Mouse (Mus musculus): ENCODE measurements around the gene Ms4a5.
"Not testable (repeated sequence)": the region's sequence is repeated elsewhere in the genome, so short reads cannot be mapped to it uniquely, and the experiment has no call there.

The Ms4a5 gene

DNA sequence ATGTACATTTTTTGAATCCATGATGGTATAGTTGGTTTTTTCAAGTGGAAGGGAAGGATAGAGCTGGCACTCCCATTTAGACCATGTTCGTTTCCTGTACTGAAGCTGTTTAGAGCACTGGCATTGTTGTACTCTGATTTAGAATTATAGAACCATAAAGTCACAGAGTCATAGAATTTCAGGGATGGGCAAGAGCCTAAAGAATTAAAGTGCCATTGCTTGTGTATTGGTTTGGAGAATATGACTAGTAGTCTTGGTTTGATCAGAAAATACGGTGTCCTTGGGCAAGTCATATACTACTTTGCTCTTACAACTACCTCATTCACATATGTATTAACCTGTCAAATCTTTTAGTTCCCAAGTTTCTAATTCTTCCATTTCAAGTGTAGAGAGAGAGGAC, at the start of gene Ms4a5:
Ms4a5 (minus strand) TSS at position 101 of the 400 bp plus-strand sequence.
- DNase-seq (ENCODE audit: low read depth, low spot score), result no peak

DNA sequence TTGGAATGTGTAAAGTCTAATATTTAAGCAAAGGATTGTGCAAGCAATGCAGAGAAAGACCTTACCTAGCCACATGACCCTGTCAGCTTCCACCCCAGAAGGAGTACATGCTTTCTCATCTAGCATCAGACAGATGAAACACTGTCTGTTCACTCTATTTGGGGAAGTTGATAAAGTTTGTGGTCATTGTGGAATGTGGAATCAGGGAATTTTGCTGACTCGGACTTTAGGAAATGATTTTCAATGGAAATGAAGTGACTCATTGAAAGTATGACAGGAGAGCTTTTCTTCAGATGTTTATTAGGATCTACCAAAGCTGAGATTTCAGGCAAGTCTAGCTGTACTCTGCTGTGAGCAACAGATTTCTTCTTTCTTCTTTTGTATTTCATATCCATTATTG, 37.5 kb upstream of the Ms4a5 start:
- no peak for DNase-seq (ENCODE audit: low read depth, low spot score)

DNA sequence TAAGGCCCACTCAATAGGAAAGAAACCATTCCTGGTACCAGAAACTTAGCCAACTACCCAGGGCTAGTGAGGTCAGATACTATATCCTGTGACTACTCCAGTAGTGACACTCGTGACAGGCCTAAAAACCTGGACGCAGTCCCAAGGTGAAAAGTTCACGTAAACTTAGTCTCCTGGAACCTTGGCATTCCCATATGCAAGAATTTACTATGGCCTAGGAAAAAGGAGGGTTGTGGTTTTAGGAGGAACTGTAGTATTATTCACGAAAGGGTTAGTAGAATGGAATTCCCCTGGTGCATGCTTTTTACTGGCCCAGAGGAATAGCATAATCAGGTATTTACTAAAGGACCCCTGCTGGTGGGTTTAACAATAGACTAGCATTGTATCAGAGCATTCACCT, 33.1 kb upstream of the Ms4a5 start:
- DNase-seq (ENCODE audit: low read depth, low spot score), result no peak

DNA sequence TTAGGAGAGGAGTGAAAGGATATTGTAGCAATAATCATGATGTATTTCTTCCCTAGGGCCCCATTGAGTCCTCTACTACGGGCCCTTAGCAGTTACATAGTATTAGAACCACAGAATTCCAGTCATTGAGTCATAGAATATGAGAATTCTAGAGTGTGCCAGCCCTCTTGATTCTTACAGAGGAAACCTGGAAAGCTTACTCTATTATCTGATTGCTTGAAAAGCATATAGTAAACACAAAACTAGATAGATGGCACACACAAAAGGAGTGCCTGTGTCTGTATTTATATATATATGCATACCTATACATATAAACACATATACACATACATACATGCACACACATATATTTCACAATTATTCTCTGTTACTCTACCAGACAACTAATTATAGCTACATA, 30.7 kb upstream of the Ms4a5 start, which contains the start of gene Ms4a14:
Ms4a14 (minus strand) TSS at position 101 of the 400 bp plus-strand sequence.
- DNase-seq (ENCODE audit: low read depth, low spot score), result no peak

DNA sequence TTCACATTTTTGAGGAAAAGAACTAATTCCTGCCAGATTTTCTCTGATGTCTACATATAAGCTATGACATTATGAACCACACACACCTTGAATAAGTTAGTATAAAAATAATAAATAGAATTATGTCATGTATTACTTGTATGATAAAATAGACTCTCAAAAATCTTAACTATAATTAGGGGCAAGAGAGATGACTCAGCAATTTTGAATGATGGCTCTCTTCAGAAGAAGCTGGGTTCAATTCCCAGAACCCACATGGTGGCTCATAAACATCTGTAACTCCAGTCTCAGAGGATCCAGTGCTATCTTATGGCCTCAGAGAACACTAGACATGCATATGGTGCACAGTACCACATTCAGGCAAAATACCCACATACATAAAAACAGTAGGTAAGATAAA, 25.2 kb upstream of the Ms4a5 start:
- no peak for DNase-seq (ENCODE audit: low read depth, low spot score)

DNA sequence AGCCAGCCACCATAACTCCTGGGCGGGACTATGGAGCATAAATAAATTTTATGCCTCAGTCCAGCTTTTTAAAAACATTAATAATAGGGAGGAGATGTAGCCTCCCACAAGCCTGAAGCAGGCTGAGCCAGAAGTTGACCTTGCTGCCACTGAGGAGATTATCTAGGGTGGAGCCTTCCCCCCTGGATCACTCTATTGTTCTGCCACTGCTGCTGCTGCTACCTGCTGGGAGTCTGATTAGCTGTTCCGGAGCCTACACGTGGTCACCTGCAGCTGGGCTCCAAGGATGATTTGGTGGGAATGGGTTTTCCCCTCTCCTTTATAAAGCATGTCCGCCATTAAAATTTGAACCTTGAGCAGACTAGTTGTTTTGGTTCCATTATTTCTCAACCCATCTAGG, 15.9 kb upstream of the Ms4a5 start:
- not testable (repeated sequence) for DNase-seq (ENCODE audit: low read depth, low spot score)

DNA sequence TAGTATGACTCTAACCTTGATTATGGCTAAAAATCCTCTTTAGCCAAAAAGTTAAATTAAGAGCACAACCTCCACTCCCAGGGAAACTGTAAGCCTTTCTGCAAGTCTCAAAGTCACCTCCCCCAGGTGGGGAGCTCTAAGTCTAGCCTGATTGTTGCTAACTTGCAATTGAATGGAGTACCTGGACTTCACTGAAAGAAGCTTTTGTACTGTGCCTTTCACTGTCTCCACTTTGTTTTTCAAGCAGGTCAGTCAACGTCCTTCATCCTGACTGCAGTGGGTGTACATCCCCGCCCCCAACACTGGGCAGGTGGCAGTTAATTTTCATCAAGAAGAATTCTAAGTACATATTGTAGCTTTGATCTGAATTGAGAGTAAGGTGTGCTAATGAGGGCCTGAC, 15.3 kb upstream of the Ms4a5 start:
- no peak for DNase-seq (ENCODE audit: low read depth, low spot score)

DNA sequence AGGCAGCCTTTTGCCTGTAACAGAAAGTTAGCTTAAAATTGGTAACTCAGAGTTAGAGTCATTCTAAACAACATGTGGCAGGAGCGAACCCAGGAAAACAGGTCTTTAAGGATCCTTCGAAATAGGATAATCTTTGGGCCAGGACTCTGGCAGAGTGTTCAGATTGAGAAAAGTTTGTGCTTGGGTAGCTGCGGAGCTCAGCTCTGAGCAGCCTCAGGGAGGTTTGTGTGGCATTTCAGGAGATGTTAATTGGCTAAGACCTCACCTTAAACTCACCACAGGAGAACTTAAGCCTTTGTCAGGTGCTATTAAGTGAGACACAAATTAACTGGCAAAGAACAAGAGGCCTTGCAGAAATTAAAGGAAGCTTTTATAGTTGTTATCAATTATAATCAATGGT, 9.9 kb upstream of the Ms4a5 start:
- not testable (repeated sequence) for DNase-seq (ENCODE audit: low read depth, low spot score)

DNA sequence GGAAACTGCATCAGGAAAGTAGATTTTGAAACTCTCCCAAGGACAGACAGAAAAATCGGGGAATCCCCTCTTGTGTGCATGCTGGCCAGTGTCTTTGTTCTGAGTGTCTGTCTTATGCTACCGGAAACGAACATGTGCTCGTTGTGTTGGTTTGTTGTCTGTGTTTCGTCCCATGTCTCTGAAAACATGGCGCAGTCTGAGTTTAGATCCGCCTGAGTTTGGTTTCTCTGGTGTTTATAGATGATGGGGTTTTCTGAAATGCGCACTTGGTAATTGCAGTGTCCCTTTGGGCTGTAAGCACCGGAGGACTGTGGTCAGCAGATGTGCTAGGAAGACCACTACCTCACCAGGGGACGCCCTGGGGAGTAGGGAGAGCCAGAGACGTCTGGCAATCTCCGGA, 9.3 kb upstream of the Ms4a5 start:
- DNase-seq (ENCODE audit: low read depth, low spot score), result peak; percentile 1

DNA sequence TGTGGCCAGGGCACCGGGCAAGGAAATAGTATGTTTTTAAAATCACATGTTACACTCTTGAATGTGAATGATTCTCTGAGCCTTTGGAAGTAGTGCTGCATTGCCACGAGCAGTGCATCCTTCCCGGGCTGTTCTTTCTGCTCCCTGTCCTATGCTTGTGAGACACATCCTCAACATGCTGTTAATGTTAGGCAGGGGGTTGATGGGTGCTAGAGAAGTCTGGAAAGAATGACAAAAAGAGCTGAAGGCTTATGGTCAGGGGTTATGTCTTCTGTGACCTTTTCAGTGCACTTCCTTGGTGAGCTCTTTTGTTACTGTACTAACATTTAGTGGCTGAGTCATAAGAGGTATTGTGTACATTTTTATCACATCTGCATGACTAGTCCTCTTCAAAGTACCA, 3.5 kb downstream of the Ms4a5 start:
- DNase-seq (ENCODE audit: low read depth, low spot score), result no peak

DNA sequence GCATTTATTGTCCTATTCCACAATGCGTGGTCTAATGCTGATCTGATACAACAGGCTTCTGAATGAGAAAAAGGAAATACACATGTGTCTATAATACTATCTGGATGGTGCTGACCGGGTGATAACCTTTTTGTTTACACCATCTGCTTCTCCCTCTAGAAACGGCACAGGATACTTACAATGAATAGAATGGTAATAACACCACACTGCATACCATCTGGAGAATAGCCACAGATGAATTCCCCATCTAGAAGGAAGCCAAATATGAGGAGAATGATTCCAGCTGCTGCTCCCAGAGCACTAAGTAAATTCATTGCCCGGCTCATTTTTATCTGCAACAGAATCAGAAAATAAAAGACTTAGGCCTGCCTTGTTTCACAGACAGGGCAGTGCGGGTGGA, 7.2 kb downstream of the Ms4a5 start:
- DNase-seq (ENCODE audit: low read depth, low spot score), result no peak

DNA sequence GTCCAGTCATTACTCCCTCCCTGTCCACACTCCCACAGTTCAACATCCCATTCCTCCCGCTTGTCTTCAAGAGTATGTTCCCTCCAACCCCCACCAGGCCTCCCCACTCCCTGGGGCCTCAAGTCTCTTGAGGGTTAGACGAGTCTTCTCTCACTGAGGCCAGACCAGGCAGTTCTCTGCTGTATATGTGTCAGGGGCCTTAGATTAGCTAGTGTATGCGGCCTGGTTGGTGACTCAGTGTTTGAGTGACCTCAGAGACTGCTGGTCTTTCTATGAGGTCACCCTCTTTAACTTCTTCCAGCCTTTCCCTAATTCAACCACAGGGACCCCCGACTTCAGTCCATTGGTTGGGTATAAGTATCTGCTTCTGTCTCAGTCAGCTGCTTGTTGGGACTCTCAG, 16.7 kb downstream of the Ms4a5 start:
- DNase-seq (ENCODE audit: low read depth, low spot score), result no peak

DNA sequence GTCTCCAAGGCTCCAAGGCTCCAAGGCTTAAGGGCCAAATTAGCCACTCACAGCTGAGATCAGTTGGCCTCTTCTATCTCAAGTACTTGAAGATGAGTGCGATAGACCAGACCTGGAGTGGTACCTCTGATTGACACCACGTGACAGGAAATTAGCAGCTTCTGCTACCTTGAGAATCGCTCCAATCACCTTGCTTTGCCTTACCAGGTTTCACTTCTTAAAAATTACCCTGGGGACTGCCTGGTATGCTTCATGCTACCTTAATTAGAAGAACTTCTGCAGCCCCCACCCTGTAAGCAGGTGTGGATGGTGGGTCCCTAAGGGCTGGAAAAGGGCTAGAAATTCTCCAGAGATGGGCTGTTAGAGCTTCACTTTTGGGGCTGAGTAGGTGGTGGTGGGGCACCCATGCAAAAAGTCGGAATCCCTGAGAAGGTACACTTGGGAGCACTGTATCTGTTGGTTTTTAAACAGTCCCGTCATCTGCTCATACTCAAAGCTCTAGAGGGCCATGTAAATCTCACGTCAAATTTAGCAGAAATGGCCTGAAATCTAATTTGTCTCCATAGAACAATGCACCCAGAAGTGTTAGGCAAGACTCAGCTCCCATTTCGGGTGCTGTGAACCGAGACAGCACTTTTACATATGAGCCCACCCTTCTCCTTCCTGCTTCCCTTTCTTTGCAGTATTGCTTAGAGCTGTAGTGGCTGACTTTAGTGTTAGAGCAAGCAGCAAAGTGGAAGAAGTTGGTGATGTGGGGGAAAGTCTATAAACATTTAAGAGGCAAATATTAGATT, 17.4 kb downstream of the Ms4a5 start, which contains the start of gene Ms4a1:
Ms4a1 (minus strand) TSS at position 190 of the 794 bp plus-strand sequence.
- DNase-seq (ENCODE audit: low read depth, low spot score), result no peak

DNA sequence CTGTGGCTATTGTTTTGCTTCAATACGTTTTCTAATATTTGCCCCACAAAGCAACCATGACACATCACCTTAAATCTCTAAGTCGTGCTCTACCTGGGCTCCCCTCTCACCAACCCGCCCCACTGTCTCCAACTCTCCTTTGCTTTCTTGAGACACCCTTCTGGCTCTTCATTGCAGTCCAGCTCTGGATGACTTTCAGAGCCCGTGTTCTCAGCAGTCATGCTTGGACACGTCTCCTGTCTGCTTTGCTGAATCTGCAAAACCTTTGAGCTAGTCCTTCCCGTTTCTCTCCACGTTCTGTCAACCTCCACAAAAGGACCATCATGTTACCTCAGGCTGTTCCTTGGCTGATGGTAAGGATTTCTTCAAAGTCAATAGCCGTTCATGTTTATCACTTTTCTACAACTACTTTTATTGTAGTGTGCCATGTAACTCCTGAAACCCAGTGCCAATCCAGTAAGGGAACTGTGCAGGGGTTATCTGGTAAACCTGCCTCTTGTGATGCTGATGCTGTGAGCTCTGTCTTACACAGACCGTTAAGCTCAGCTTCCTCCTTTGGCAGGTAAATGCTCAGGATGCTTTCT, 19.0 kb downstream of the Ms4a5 start:
- DNase-seq (ENCODE audit: low read depth, low spot score), result no peak

DNA sequence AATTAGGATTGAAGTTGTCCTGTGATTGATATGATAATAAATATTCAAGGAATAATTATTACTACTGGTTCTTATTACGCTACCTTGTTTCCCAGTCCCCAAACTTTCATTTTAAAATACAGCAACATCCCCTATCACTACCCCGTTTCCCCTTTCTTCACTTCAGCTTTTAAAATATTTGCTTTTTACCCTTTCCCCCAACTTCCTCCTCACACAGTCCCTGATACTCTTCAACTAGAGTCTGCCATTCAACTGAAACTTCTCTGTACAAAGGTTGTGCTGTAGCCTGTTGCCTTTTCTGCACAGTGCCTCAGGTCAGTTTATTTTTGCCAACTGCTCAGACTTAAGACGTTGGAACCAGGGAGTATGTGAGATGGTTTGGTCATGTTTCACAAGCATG, 20.1 kb downstream of the Ms4a5 start:
- no peak for DNase-seq (ENCODE audit: low read depth, low spot score)

DNA sequence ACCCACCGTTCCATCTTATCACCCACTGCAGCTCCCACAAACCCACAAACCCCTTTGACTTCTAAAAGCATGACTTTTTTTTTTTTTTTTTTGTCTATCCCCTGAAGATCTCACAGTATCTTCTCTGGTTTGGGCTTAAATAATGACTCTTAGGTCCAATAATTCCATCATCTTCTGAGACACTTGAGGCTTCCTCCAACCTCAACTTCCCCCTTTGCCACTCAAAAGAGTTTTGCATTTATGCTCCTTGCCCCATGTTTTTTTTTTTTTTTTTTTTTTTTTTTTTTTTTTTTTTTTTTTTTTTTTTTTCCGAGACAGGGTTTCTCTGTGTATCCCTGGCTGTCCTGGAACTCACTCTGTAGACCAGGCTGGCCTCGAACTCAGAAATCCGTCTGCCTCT, 20.7 kb downstream of the Ms4a5 start:
- DNase-seq (ENCODE audit: low read depth, low spot score), result not testable (repeated sequence)

DNA sequence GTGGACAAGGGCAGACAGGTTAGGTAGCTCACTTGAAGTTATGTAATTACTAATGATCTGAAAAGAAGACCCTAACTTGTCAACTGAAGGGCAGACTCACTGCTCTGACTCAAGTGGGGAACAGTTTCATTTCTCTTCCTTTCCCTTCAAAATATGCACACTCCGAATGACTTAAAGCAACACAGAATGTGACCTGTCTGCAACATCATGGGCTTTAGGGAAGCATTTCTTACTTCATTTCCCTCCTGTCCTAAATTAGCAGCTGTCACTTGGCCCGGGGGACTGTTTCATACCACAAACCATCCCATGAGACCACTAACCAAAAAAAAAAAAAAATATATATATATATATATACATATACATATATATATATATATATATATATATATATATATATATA, 22.2 kb downstream of the Ms4a5 start:
- DNase-seq (ENCODE audit: low read depth, low spot score), result no peak

DNA sequence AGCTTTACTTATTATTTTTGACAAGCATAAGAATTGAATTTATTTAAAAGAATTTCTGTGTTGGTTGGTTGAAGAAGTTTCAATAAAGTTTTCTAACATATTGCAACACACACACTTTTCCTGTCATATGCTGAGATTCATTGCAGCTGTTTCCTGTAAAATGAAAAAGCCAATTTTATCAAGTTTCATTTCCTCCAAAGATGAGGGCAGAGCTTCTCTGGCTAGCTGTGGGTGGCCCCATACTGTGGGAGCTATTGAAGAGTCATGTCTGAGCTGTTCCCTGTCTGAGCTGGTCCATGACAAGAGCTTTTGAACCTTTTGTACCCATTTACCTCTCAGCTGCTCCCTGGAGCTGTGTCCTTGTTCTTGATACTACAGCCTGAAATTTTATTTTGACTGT, 39.4 kb downstream of the Ms4a5 start:
- no peak for DNase-seq (ENCODE audit: low read depth, low spot score)

DNA sequence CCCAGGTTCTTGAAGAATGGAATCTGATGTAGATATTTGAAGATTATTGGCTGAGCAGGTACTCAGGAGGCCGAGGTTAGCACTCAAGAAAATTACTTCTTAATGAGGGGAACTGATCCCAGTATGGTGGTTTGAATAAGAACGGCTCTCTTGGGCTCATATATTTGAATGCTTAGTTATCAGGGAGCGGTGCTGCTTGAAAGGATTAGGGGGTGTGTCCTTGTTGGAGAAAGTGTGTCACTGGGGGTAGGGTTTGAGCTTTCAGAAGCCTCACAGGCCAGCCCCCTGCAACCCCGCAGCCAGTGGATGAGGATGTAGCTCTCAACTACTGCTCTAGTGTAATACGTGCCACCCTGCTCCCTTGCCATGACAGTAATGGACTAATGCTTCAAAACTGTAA, 41.1 kb downstream of the Ms4a5 start:
- no peak for DNase-seq (ENCODE audit: low read depth, low spot score)

DNA sequence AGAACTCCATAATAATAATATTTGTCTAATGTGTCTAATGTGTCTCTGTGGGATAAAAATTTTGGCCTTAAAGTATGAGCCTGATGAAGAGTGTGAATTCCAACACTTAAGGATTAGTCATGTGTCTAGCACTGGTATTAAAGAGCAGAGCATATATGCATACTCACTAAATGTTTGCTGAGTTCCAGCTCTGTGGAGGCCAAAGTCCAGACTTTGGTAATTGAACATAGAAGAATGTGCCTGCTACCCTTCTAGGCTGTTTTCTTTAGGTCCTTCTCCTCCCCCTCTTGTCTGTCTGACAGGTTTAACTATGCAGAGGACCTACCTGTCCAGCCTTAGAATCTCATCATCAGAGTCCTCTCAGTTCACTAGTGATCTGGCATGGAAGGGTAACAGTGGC, 47.9 kb downstream of the Ms4a5 start:
- DNase-seq (ENCODE audit: low read depth, low spot score), result no peak

DNA sequence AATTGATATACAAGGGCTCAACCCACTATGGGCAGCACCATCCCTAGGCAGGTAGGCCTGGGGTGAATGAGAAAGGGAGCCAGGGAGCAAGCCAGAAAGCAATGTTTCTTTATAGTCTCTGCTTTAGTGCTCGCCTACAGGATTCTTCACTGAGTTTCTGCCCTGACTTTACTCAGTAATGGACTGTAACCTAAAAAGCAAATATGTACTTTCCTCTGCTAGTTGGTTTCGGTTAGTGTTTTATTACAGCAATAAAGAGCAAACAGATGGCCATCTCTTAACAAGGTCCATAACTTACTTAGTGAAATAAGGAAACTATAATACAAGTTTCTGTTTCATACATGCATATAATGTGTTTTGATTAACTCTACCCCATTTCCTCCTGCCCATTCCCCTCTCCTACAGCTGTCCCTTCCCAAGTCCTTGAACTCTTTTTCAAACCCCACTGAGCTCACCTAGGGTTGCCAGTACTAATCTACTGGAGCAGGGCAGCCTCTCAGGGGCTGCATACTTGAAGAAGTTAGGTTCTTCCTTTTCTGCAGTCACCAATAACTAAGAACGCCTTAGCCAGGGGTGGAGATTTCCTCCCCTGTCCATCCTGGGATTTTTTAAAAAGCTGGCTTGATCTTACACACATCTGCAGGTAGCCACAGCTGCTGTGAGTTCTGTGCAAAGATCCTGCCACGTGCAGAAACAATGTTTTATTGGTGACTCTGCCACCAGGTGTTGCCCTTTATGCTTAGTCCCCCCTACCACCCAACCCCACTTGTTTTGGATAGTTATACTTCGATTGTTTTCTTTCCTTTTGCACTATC, 48.5 kb downstream of the Ms4a5 start:
- DNase-seq (ENCODE audit: low read depth, low spot score), result no peak

DNA sequence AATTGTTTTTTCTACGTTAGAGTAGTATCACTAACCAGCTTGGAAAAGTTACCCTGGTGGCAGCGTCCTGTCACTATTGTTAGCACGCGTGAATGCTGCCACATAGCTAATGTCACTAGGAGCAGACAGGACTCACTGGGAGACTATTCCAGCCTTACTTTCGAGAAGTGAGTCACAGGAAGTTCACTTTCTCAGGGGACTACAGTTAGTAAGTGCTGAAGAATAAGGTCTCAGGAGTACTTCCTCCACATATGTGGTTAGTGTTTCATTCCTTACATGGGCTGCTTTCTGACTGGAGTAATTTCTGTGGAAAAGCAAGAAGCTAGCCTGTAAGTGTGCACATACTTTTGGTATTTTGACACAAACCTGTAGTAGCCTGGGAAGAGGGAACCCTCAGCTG, 49.4 kb downstream of the Ms4a5 start:
- no peak for DNase-seq (ENCODE audit: low read depth, low spot score)

DNA sequence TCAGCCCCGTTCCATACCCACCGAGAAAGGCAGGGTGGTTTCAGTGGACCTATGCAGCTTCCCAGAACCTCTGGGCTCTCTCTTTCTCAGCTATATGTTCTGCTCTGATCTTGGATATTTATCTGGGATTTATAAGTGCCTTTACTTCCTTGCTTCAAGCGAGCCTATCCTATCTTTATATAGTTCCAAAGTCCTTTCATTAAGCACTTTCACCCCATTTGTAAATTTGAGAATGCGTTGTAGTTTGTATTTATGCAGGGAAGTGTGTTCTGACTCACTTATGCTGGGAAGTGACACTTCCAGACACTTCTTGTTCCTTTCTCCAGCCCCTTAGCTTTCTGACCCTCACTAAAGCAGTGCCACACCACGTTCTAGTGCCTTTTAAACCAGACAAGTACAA, 51.3 kb downstream of the Ms4a5 start, which contains the start of gene Ms4a12:
Ms4a12 (minus strand) TSS at position 101 of the 400 bp plus-strand sequence.
- no peak for DNase-seq (ENCODE audit: low read depth, low spot score)
